Mouse (Mus musculus): ENCODE measurements at regions not wholly inside any gene's neighbourhood (a gene's known extent, or its start where the extent isn't known, plus 50 kb on each side); places are given as distances from the start of the nearest gene placed in this dataset.
A peak's percentile ranks its signal among the peaks of the same experiment; 100 is the strongest.

GRCm38 (mm10) chr13:114237391-114237790 lies 150.7 kb downstream of the Ndufs4 start:
- no peak for DNase-seq (ENCODE audit: low spot score)

DNA sequence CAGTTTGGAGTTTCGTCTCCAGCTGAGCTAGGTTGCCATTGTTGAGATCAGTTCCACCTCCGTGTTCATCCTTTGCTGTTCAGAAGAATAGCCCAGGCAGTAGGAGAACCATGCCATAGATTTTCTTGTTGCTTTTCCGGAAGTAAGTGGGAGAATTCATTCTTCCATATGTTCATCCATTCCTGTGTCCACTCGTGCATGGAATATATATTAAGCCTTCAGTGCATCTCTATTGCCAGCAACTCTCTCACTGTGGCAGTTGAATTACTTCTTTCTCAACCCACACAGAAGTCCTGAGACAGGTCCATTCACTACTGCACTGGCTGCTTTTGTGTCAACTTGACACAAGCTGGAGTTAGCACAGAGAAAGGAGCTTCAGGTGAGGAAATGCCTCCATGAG lies 152.2 kb downstream of the Ndufs4 start:
- DNase-seq (ENCODE audit: low spot score), result no peak

DNA sequence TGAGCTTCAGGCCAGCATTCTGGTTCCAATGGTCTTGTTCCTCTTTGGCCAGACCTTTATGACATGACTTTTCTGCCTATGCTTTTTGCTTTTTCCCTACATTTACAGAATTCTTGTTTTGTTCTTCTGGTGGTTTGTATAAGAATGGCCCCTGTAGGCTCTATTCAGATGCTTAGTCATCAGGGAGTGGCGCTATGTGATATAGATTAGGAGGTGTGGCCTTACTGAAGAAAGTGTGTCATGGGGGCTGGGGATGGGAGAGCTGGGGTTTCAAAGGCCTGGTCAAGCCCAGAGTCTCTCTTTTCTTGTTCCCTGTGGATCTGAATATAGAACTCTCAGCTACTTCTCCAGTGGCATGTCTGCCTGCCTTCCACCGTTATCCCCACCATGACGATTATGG lies 155.9 kb downstream of the Ndufs4 start:
- DNase-seq (ENCODE audit: low spot score), result no peak

GRCm38 (mm10) chr13:114230557-114230956 lies 157.5 kb downstream of the Ndufs4 start:
- DNase-seq (ENCODE audit: low spot score), result no peak

- no peak for DNase-seq (ENCODE audit: low spot score)
Measured at GRCm38 (mm10) chr13:114227046-114227445, 161.0 kb downstream of the Ndufs4 start.

- no peak for DNase-seq (ENCODE audit: low spot score)
Measured at GRCm38 (mm10) chr13:114226291-114226925, 161.7 kb downstream of the Ndufs4 start.

- DNase-seq (ENCODE audit: low spot score), result no peak
Measured at GRCm38 (mm10) chr13:114219870-114220492, 168.1 kb downstream of the Ndufs4 start.

DNA sequence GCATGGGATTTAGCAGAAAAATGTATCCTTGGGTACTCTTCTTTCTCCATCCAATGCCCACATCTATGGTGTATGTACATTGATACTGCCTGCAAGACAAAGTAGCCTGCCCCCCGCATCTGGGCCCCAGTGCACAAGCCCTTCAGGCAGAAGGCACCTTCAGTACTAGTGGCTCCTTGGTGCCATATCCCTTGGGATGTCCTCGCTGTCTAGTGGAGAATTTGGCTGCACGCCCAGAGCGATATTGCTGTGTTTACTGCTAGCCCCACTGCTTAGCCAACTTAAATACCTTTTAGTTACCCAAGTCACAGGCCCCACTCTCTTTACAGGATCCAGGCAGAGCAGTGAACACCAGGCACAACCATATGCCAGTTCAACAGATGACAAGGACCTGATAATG lies 173.0 kb downstream of the Ndufs4 start:
- DNase-seq (ENCODE audit: low spot score), result peak; percentile 45
